Mouse (Mus musculus): ENCODE measurements at regions not wholly inside any gene's neighbourhood (a gene's known extent, or its start where the extent isn't known, plus 50 kb on each side); places are given as distances from the start of the nearest gene placed in this dataset.
A peak's percentile ranks its signal among the peaks of the same experiment; 100 is the strongest.

- DNase-seq (ENCODE audit: low spot score in 2 of 2), result no peak
- intact Hi-C loops (cut with DNase I), result no loop called here
Measured at GRCm38 (mm10) chr14:105841888-105842287, 54.7 kb downstream of the Spry2 start.

DNA sequence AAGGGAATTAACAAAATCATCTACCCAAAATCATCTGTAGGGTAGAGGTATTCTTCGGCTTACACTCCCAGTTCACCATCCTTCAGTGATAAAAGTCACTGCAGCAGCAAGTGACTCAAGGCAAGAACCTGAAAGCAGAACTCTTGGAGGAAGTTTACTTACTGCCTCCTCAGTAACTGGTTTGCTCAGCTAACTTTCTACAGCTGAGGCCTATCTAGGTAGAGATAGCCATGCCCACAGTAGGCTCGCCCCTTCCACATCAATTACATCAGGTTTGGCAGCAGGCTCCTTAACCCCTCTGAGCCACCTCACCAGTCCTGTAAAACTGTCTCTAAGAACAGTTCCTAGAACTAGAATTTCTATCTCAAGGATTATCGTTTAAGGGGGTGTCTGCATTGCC lies 59.1 kb downstream of the Spry2 start:
- DNase-seq (ENCODE audit: low spot score in 2 of 2), result no peak
- intact Hi-C loops (cut with DNase I), result no loop called here

GRCm38 (mm10) chr14:105830701-105831100 lies 65.9 kb downstream of the Spry2 start:
- DNase-seq (ENCODE audit: low spot score in 2 of 2), result no peak
- intact Hi-C loops (cut with DNase I), result no loop called here

- no peak for DNase-seq (ENCODE audit: low spot score in 2 of 2)
- intact Hi-C loops (cut with DNase I), result no loop called here
Measured at GRCm38 (mm10) chr14:105830301-105830700, 66.3 kb downstream of the Spry2 start.

GRCm38 (mm10) chr14:105823129-105823528 lies 73.5 kb downstream of the Spry2 start:
- DNase-seq (ENCODE audit: low spot score in 2 of 2), result no peak
- intact Hi-C loops (cut with DNase I), result no loop called here

DNA sequence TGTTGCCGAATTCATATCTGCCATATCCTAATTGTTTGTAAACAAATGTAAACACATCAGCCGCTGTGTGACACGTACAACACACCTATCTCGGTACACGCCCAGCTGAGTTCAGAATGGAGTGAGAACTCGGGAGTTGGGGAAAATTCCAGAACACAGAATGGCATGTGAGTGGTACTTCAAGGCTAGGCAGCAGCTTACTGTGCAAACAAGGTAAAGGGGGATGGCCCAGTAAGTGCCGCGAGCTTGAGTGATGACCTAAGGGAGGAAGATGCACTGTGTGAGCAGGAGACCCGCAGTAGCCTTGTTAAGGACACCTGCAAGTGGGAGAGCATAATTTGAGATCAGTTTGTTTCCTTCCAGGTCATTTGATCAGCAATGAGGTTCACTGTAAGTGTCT lies 74.0 kb downstream of the Spry2 start:
- DNase-seq (ENCODE audit: low spot score in 2 of 2), result no peak
- intact Hi-C loops (cut with DNase I), result no loop called here

DNA sequence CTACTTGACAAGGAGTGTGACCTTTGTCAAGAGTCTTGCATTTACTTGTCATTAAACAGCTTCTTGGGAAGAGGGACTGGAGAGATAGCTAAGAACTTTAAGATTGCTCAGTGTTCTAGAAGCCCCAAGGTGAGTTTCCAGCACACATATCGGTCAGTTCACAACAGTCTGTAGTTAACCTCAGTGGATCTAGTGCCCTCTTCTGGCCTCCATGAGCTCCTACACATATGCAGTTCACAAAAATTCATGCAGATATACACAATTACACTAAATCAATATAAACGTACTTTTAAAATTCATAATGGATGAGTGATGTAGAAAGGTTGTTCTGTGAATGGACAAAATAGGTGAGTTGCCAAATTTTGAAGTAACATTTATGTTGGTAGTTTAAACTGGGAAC lies 77.1 kb downstream of the Spry2 start:
- intact Hi-C loops (cut with DNase I), result no loop called here
- no peak for DNase-seq (ENCODE audit: low spot score in 2 of 2)

- DNase-seq (ENCODE audit: low spot score in 2 of 2), result peak in 1 of 2 experiments; percentile 8
- intact Hi-C loops (cut with DNase I), result no loop called here
Measured at GRCm38 (mm10) chr14:105818841-105819240, 77.8 kb downstream of the Spry2 start.

DNA sequence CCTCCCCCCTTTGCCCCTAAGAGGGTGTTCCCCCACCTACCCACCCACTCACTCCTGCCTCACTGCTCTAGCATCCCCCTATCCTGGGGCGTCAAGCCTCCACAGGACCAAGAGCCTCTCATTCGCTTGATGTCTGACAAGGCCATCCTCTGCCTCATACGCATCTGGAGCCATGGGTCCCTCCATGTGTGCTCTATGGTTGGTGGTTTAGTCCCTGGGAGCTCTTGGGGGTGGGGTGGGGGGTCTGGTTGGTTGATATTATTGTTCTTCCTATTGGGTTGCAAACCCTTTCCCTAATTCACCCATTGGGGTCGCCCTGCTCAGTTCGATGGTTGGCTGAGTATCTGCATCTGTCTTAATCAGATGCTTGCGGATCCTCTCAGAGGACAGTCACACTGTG lies 79.1 kb downstream of the Spry2 start:
- intact Hi-C loops (cut with DNase I), result no loop called here

DNA sequence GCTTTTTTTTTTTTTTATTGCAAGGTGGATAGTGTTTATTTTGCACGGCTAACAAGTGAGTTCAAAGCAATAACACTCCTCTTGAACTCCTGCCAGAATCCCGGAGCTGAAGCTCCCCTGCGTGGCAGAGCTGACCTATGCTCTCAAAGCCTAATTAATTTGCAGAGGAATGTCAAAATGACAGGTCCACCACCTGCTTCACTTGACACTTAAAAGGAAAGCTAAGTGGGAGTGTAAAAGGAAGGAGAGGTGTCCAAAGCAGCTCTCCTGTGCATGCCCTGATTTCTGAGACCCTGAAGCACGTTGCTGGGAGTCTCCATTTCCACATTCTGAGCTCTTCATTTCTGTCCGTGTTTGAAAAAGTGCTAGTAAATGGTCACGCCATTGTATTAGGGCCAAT lies 80.8 kb downstream of the Spry2 start:
- DNase-seq (ENCODE audit: low spot score in 2 of 2), result no peak
- intact Hi-C loops (cut with DNase I), result no loop called here

More for the DNA sequence above, 79.1 kb downstream of the Spry2 start:
- DNase-seq (ENCODE audit: low spot score in 2 of 2), result no peak

- no peak for DNase-seq (ENCODE audit: low spot score in 2 of 2)
- intact Hi-C loops (cut with DNase I), result no loop called here
Measured at GRCm38 (mm10) chr14:105815281-105815680, 81.3 kb downstream of the Spry2 start.

DNA sequence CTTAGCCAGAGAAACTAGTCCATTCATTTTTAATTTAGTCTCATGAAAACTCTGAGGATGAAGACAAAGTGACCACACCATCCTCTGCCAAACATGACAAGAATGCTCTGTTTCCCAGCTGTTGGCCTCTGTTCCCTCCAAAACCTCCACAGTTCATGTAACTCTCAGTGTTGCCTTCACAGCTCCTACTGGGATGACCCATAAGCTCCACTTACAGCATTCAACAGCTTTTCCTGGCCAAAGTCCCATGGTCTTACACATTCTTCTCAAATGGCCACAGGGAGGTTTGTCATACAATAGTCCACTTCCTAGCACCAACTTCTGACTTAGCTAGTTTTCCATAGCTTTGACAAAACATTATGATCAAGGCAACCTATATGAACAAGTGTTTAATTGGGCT lies 83.0 kb downstream of the Spry2 start:
- intact Hi-C loops (cut with DNase I), result no loop called here

DNA sequence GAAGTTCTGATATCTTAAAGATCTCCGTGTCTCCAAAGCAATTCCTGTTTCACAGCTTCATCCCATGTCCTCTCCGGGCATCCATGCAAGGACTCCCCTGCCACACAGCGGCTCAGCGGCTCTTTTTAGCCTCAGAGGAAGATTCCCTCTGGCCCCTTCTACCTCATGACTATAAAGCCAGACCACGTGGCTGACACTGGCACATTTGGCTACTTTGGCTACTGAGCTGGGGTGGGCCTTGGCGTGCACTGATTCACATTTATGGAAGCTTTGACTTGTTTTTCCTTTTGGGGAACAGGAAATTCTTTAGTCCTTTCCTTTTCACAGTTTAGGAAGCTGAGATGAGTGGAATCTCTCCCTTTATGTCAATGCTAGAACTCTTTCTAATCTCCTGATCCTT lies 83.5 kb downstream of the Spry2 start:
- DNase-seq (ENCODE audit: low spot score in 2 of 2), result no peak
- intact Hi-C loops (cut with DNase I), result no loop called here

More for the DNA sequence above, 83.0 kb downstream of the Spry2 start:
- DNase-seq (ENCODE audit: low spot score in 2 of 2), result no peak

DNA sequence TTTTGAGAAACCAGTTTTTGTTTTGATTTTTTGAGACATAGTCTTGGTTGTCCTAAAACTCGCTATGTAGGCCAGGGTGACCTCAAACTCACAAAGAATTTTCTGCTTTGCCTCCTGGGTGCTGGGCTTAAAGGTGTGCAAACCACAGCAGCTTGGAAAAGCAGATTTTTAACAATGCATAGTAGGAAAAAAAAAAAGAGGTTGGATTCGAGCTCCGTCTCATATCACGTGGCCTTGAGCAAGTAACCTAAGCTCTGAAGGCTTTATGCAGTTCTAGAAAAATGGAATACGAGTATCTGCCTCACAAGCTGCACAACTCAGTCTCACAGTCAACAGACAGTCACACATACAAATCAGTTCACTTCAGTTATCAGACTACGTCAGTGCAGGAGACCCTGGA lies 90.9 kb downstream of the Spry2 start:
- intact Hi-C loops (cut with DNase I), result no loop called here
- no peak for DNase-seq (ENCODE audit: low spot score in 2 of 2)

GRCm38 (mm10) chr14:105805362-105805761 lies 91.3 kb downstream of the Spry2 start:
- intact Hi-C loops (cut with DNase I), result no loop called here
- DNase-seq (ENCODE audit: low spot score in 2 of 2), result no peak

GRCm38 (mm10) chr14:105804761-105805160 lies 91.9 kb downstream of the Spry2 start:
- intact Hi-C loops (cut with DNase I), result no loop called here

GRCm38 (mm10) chr14:105803281-105803680 lies 93.3 kb downstream of the Spry2 start:
- DNase-seq (ENCODE audit: low spot score in 2 of 2), result no peak
- intact Hi-C loops (cut with DNase I), result no loop called here

More at GRCm38 (mm10) chr14:105804761-105805160, 91.9 kb downstream of the Spry2 start:
- DNase-seq (ENCODE audit: low spot score in 2 of 2), result no peak

DNA sequence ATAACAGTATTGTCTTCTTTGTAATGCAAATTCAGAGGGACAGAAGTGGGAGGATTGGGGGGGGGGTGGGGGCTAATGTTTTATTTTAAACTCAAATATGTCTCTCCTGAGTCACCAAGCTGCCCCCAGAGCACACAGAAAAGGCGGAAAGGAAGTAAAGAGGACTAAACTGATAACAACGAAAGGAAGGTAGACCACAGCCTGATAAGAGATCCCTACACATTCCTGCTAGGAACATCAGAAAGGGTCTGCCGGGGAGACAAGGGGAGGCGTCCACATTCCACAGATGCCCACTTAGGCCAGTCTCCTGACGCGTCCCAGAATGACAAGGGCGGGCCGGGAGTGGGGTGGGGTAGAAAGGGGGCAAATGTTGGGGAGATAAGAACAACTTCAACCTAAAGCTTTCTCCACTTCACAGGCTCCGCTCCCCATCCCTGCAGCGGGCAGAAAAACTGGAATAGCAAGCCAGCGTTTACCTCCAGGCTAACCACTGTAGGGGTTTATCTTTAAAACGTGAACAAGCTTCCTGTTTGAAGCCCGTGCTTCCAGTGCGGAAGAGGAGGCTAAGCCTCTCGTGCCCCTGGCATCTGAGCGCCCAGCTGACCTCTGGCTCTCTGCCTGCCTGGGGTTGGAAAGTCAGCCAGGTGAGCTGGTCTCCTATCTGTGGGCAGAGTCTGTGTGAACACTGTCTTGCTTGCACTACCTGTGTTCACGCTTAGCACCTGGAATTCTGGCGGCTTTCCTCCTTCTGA lies 93.9 kb downstream of the Spry2 start:
- intact Hi-C loops (cut with DNase I), result no loop called here
- DNase-seq (ENCODE audit: low spot score in 2 of 2), result no peak

DNA sequence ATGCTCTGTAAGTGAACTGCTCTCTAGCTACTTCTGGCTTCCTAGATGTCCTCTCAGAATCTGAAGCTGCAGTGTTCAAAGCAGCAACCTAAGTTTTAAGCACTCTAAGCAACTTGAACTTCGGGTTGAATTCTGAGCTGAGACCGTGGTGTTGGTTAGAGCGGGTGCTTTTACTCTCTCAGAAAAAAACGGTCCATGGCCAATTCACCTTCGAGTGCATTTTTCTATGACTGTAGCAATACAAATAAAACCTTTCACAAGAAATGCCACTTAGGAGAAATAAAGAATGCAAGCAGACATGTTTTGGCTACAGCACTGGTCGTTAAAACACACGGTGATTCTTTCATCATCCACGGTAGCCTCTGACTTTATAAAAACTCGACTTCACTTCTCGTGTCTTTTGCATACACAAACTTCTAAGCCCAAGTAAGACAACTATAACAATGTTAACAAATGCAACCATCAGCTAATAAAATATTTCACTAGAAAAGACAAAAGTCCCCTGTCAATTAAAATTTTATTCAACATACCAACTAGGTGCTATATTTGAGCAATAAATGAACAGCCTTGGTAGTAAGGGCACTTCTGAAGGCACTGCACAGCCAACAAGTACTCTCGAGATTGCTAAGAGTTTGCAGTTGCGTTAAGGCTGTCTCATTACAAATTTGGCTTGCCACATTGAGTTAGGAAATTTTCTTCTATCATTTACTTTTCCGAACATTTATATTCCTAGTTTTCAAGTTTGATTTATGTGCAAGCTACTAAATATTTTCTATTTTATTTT lies 96.3 kb downstream of the Spry2 start:
- intact Hi-C loops (cut with DNase I), result no loop called here

GRCm38 (mm10) chr14:105799401-105799861 lies 97.2 kb downstream of the Spry2 start:
- intact Hi-C loops (cut with DNase I), result no loop called here
- DNase-seq (ENCODE audit: low spot score in 2 of 2), result no peak

More for the DNA sequence above, 96.3 kb downstream of the Spry2 start:
- DNase-seq (ENCODE audit: low spot score in 2 of 2), result no peak
